Comparison of ENCODE assay signal across 15 mouse cellular contexts in genomic region chr9:52574066-52574465, GRCm38 (mm10).
DNase-seq lines count a peak whose midpoint lies in the region; ATAC-seq lines count a peak whose summit lies in the region.
"Had no signal": no experiment of that assay in that cellular context is flagged by ENCODE, and none has a peak within 500 bp of the region (broad histone marks: within the 10 kb centered on the region; RNA-seq: fewer than 3 reads in every experiment).

No protein-coding gene starts in this region.

- peak overlapping the region; percentile 1; the same call in 1 of the 2 replicates for H3K27ac ChIP-seq in hindbrain, embryonic 15.5 days (replicated peaks)
- no peak overlapping the region for H3K27ac ChIP-seq in hindbrain, embryonic 10.5 days
- H3K27ac ChIP-seq: gastrocnemius, adult 2 months; heart, embryonic 10.5 days; limb, embryonic 13.5 days had no signal

- 0 out of 2 replicates have a peak, but pooled peaks cover 11% of the 10 kb centered on the region for H3K4me1 ChIP-seq in hindbrain, embryonic 15.5 days (replicated peaks)
- no peaks in the 10 kb centered on the region for H3K4me1 ChIP-seq in hindbrain, embryonic 10.5 days (replicated peaks)
- H3K4me1 ChIP-seq: heart, embryonic 10.5 days had no signal

- no peak for ATAC-seq in hindbrain, embryonic 15.5 days (ENCODE audit: low FRiP score, low read depth)

- 51% methylated on average over 4 of the region's 4 CpGs for WGBS in hindbrain, embryonic 15.5 days
- WGBS in hindbrain, embryonic 10.5 days, result 85% methylated on average over 4 of the region's 4 CpGs

- DNase-seq in hindbrain, embryonic 10.5 days (ENCODE audit: low spot score), result no peak
- peak; percentile 33 for DNase-seq in layer of hippocampus, adult 11-12 months (ENCODE audit: low spot score)
- DNase-seq in left cerebral cortex, adult 9 months (ENCODE audit: low spot score in 2 of 2), result peak; percentile 2 to 24
- DNase-seq in right cerebral cortex, postnatal 25 days, result peak; percentile 14
- DNase-seq in gastrocnemius, postnatal 25 days, result no peak
- no peak for DNase-seq in cerebellum, adult 9-10 months
- DNase-seq in heart, postnatal 4 days, result no peak
- DNase-seq: cerebellum, adult 9-11 months; gastrocnemius, adult 2 months; lung, adult 18-20 months; thymus, adult 2 months had no signal

- no peak overlapping the region for H3K9ac ChIP-seq in hindbrain, embryonic 15.5 days
- H3K9ac ChIP-seq: limb, embryonic 13.5 days had no signal

- no peak overlapping the region for H3K4me3 ChIP-seq in hindbrain, embryonic 15.5 days
- no peak overlapping the region for H3K4me3 ChIP-seq in hindbrain, embryonic 10.5 days
- H3K4me3 ChIP-seq: gastrocnemius, adult 2 months; heart, embryonic 10.5 days; limb, embryonic 13.5 days had no signal

- H3K36me3 ChIP-seq in hindbrain, embryonic 15.5 days, result no peaks in the 10 kb centered on the region
- no peaks in the 10 kb centered on the region for H3K36me3 ChIP-seq in hindbrain, embryonic 10.5 days
- H3K36me3 ChIP-seq: G1E; heart, embryonic 10.5 days; limb, embryonic 13.5 days had no signal

- H3K4me2 ChIP-seq in hindbrain, embryonic 15.5 days, result no peak overlapping the region
- H3K4me2 ChIP-seq: limb, embryonic 13.5 days had no signal

- no peaks in the 10 kb centered on the region for H3K9me3 ChIP-seq in hindbrain, embryonic 15.5 days
- H3K9me3 ChIP-seq in hindbrain, embryonic 10.5 days, result no peaks in the 10 kb centered on the region
- H3K9me3 ChIP-seq: G1E; heart, embryonic 10.5 days; limb, embryonic 13.5 days had no signal

- no peaks in the 10 kb centered on the region for H3K27me3 ChIP-seq in hindbrain, embryonic 15.5 days
- no peaks in the 10 kb centered on the region for H3K27me3 ChIP-seq in hindbrain, embryonic 10.5 days (ENCODE audit: insufficient read depth, poor library complexity, severe bottlenecking)
- H3K27me3 ChIP-seq: limb, embryonic 13.5 days had no signal

Comparison
In these comparisons a context has a peak if more than half of its experiments do, and no peak if none do; other contexts are left out.
1. DNase-seq: peak in layer of hippocampus, adult 11-12 months (single experiment), left cerebral cortex, adult 9 months (2 of 2) and right cerebral cortex, postnatal 25 days (single experiment); none in hindbrain, embryonic 10.5 days (single experiment), gastrocnemius, postnatal 25 days (single experiment), cerebellum, adult 9-10 months (single experiment) and heart, postnatal 4 days (single experiment).